18 mouse cellular contexts compared by ENCODE assay signal in the genomic region with DNA sequence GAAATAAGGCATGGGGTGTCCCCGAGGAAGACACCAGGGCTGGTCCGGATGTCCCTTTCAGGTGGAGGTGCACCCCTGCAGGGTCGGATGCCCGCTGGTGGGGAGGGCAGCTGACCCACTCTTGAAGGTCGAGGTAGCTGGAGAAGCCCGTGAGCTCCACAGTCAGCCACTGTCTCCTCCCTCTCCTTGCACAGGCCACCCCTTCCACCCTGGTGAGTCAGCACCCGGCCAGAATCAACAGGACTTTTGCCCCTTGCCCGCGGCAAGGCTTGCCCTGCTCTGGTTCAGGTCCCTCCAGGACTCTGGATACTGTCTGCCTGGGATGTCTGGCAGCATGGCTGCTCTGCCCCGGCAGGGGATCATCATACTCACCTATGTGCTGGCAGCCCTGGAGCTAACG. TPM values are rescaled to one million over a fixed set of nuclear protein-coding genes. Genes with fewer than 3 reads are reported as not detected.
DNase-seq lines count a peak whose midpoint lies in the region; ATAC-seq and TF ChIP-seq lines count a peak whose summit lies in the region.
"Had no signal": no experiment of that assay in that cellular context is flagged by ENCODE, and none has a peak within 500 bp of the region (broad histone marks: within the 10 kb centered on the region; RNA-seq: fewer than 3 reads in every experiment).

No protein-coding gene starts in this region.

- no peak for TF ChIP-seq CTCF in liver, adult 2 months (IDR thresholded peaks at IDR 0.05; ENCODE audit: low read depth, low read length)

- peak; percentile 86 for DNase-seq in liver, adult 2 months (ENCODE audit: extremely low read depth, low read depth, low spot score)
- DNase-seq in liver = no peak
- peak; percentile 40 to 67 for DNase-seq in kidney, postnatal 4 days
- DNase-seq in yolk sac, embryonic 10.5 days (ENCODE audit: low spot score) = peak; percentile 69
- no peak for DNase-seq in cerebellum, postnatal 36 days
- DNase-seq in thymus, postnatal 10 days (ENCODE audit: low spot score in 2 of 2) = no peak
- DNase-seq in gastrocnemius, postnatal 25 days = no peak
- DNase-seq: cerebellum, adult 11-12 months; embryo, embryonic 11 days; forebrain, postnatal 0 days; lung, postnatal 10 days; retina, postnatal 1 day had no signal

- no peak overlapping the region for H3K4me2 ChIP-seq in intestine, embryonic 16.5 days (ENCODE audit: low read depth, low read length)
- H3K4me2 ChIP-seq: midbrain, embryonic 12.5 days; neural tube, embryonic 12.5 days had no signal

- H3K27ac ChIP-seq in liver, adult 2 months (replicated peaks; ENCODE audit: insufficient read depth, low read depth, low read length) = peak overlapping the region; percentile 73
- peak overlapping the region; percentile 47 for H3K27ac ChIP-seq in intestine, embryonic 16.5 days (ENCODE audit: low read length)
- H3K27ac ChIP-seq: limb, embryonic 10.5 days; midbrain, embryonic 12.5 days; neural tube, embryonic 12.5 days had no signal

- no peak for TF ChIP-seq POLR2A in liver, adult 2 months (IDR thresholded peaks at IDR 0.05; ENCODE audit: extremely low read depth, insufficient read depth, low read length)

- 18% methylated on average over 11 of the region's 11 CpGs for WGBS in liver, adult 2 months
- 51% methylated on average over 11 of the region's 11 CpGs for WGBS in intestine, embryonic 16.5 days

- H3K4me3 ChIP-seq in liver, adult 2 months (ENCODE audit: insufficient read depth, low read depth, low read length) = peak overlapping the region; percentile 37; the same call in 1 of the 2 replicates
- H3K4me3 ChIP-seq in intestine, embryonic 16.5 days (ENCODE audit: low read length) = no peak overlapping the region
- H3K4me3 ChIP-seq: erythroblast, embryonic 14.5 days; limb, embryonic 10.5 days; midbrain, embryonic 12.5 days; neural tube, embryonic 12.5 days had no signal

- H3K79me2 ChIP-seq in liver, adult 2 months (ENCODE audit: control insufficient read depth, insufficient read depth, low read length) = no peaks in the 10 kb centered on the region

- peak overlapping the region; percentile 23; the same call in 1 of the 2 replicates for H3K9ac ChIP-seq in liver, adult 2 months (ENCODE audit: low read depth, low read length)
- H3K9ac ChIP-seq in intestine, embryonic 16.5 days (ENCODE audit: low read depth, low read length) = peak overlapping the region; percentile 32; the same call in 1 of the 2 replicates
- H3K9ac ChIP-seq: forebrain, postnatal 0 days; midbrain, embryonic 12.5 days; neural tube, embryonic 12.5 days had no signal

- H3K27me3 ChIP-seq in liver, adult 2 months (ENCODE audit: control insufficient read depth, insufficient read depth, low read length) = no peaks in the 10 kb centered on the region
- no peaks in the 10 kb centered on the region for H3K27me3 ChIP-seq in intestine, embryonic 16.5 days (replicated peaks; ENCODE audit: control insufficient read depth, insufficient read depth, low read length)
- H3K27me3 ChIP-seq: neural tube, embryonic 12.5 days had no signal

- peaks cover 30% of the 10 kb centered on the region for H3K4me1 ChIP-seq in liver, adult 2 months (ENCODE audit: control insufficient read depth, insufficient read depth, low read length)
- peaks cover 13% of the 10 kb centered on the region; the same call in 1 of the 2 replicates for H3K4me1 ChIP-seq in intestine, embryonic 16.5 days (ENCODE audit: control insufficient read depth, insufficient read depth, low read length)
- H3K4me1 ChIP-seq: midbrain, embryonic 12.5 days; neural tube, embryonic 12.5 days had no signal

- H3K36me3 ChIP-seq in liver, adult 2 months (ENCODE audit: control insufficient read depth, insufficient read depth, low read length) = no peaks in the 10 kb centered on the region
- no peaks in the 10 kb centered on the region for H3K36me3 ChIP-seq in intestine, embryonic 16.5 days (ENCODE audit: control insufficient read depth, insufficient read depth, low read length)
- H3K36me3 ChIP-seq: limb, embryonic 10.5 days; midbrain, embryonic 12.5 days; neural tube, embryonic 12.5 days had no signal

- ATAC-seq in intestine, embryonic 16.5 days = peak; percentile 56
- ATAC-seq: forebrain, postnatal 0 days had no signal

- no peaks in the 10 kb centered on the region for H3K9me3 ChIP-seq in intestine, embryonic 16.5 days (ENCODE audit: control insufficient read depth, low read length)
- H3K9me3 ChIP-seq: limb, embryonic 10.5 days; midbrain, embryonic 12.5 days; neural tube, embryonic 12.5 days had no signal

RNA-seq across cellular contexts. Expression of gene Slc22a18, which starts 2.3 kb away (rescaled TPM):
- 64.4 and 95.4 TPM in 2 replicates for total RNA-seq in liver, adult 2 months (2014; rRNA removed)
- polyA plus RNA-seq in liver, adult 2 months (2012; rRNA removed) = 344 and 377 TPM in 2 replicates
- polyA plus RNA-seq in intestine, embryonic 16.5 days (2015; fragmentation: Nextera tagmentation; extraction: Ambion mirVana) = 18.2 and 22.7 TPM in 2 replicates
- under 1 TPM in 1 of 2 experiments, not detected in 1; 0.29 TPM for total RNA-seq in gastrocnemius, postnatal 25 days (2021)
- polyA plus RNA-seq: erythroblast, embryonic 14.5 days had no signal

RNA-seq across cellular contexts. Expression of gene Cdkn1c, which starts 15.0 kb away (rescaled TPM):
- total RNA-seq in liver, adult 2 months (2014; rRNA removed) = 2.4 and 4.4 TPM in 2 replicates
- 2.2 and 5.2 TPM in 2 replicates for polyA plus RNA-seq in liver, adult 2 months (2012; rRNA removed)
- 522 and 653 TPM in 2 replicates for polyA plus RNA-seq in intestine, embryonic 16.5 days (2015; fragmentation: Nextera tagmentation; extraction: Ambion mirVana)
- 100 to 1,000 TPM in 1 of 2 experiments, 10 to 100 TPM in 1; 95.8 to 152 TPM for total RNA-seq in gastrocnemius, postnatal 25 days (2021)

RNA-seq across cellular contexts. Expression of gene Phlda2, which starts 27.1 kb away (rescaled TPM):
- total RNA-seq in liver, adult 2 months (2014; rRNA removed) = 0.28 TPM in 1 of 2 replicates, not detected in the other
- 0.40 TPM in 1 of 2 replicates, not detected in the other for polyA plus RNA-seq in liver, adult 2 months (2012; rRNA removed)
- polyA plus RNA-seq in intestine, embryonic 16.5 days (2015; fragmentation: Nextera tagmentation; extraction: Ambion mirVana) = 11.7 and 16.1 TPM in 2 replicates
- total RNA-seq in gastrocnemius, postnatal 25 days (2021) = not detected
- total RNA-seq: forebrain, postnatal 0 days; gastrocnemius, postnatal 4 days had no signal
- polyA plus RNA-seq: forebrain, postnatal 0 days had no signal

Comparison
In these comparisons a context has a peak if more than half of its experiments do, and no peak if none do; other contexts are left out.
1. DNase-seq: peak in liver, adult 2 months (single experiment), kidney, postnatal 4 days (2 of 2) and yolk sac, embryonic 10.5 days (single experiment); none in liver (single experiment), cerebellum, postnatal 36 days (0 of 2), thymus, postnatal 10 days (0 of 2) and gastrocnemius, postnatal 25 days (single experiment).
2. RNA of gene Slc22a18, which starts 2.3 kb away (total RNA-seq): 64.4 to 95.4 TPM in liver, adult 2 months; 0.29 TPM in gastrocnemius, postnatal 25 days; every median in the first group is over 10 times any median in the second.
3. RNA of gene Cdkn1c, which starts 15.0 kb away (total RNA-seq): 95.8 to 152 TPM in gastrocnemius, postnatal 25 days; 2.4 to 4.4 TPM in liver, adult 2 months; every median in the first group is over 10 times any median in the second.